Mouse (Mus musculus): ENCODE results near the gene Map2. TPM values are rescaled to one million over a fixed set of nuclear protein-coding genes. Genes with fewer than 3 reads are reported as not detected.

The Map2 gene
- polyA plus RNA-seq, 1 experiment, result 3.5 TPM

- H3K4me3 ChIP-seq (replicated peaks; ENCODE audit: control insufficient read depth, low read depth, low read length), result no peak overlapping the region
- WGBS, result 78% methylated on average over 3 of the region's 3 CpGs
- TF ChIP-seq CTCF (IDR thresholded peaks at IDR 0.05; ENCODE audit: control insufficient read depth, insufficient read depth, low read length) (no peak), POLR2A (IDR thresholded peaks at IDR 0.05; ENCODE audit: borderline replicate concordance, control insufficient read depth, low read depth, low read length) (no peak)
Observed at GRCm38 (mm10) chr1:66482751-66483150, 307.7 kb downstream of the Map2 start.

More at GRCm38 (mm10) chr1:66482751-66483150, 307.7 kb downstream of the Map2 start:
- no peaks in the 10 kb centered on the region for H3K4me1 ChIP-seq (ENCODE audit: control insufficient read depth, insufficient read depth, low read length)
- no peak overlapping the region for H3K27ac ChIP-seq (ENCODE audit: control insufficient read depth, insufficient read depth, low read depth, low read length, poor library complexity)

Other genes with a start within 250 kb of the Map2 start
- gene Crygf, start 248.8 kb upstream of the Map2 start, polyA plus RNA-seq (2011; ENCODE audit: insufficient read depth, insufficient read length, low replicate concordance, missing spikeins), result not detected in 2 replicates